Mouse (Mus musculus): ENCODE measurements around the gene Osbpl9.

Osbpl9 gene

DNA sequence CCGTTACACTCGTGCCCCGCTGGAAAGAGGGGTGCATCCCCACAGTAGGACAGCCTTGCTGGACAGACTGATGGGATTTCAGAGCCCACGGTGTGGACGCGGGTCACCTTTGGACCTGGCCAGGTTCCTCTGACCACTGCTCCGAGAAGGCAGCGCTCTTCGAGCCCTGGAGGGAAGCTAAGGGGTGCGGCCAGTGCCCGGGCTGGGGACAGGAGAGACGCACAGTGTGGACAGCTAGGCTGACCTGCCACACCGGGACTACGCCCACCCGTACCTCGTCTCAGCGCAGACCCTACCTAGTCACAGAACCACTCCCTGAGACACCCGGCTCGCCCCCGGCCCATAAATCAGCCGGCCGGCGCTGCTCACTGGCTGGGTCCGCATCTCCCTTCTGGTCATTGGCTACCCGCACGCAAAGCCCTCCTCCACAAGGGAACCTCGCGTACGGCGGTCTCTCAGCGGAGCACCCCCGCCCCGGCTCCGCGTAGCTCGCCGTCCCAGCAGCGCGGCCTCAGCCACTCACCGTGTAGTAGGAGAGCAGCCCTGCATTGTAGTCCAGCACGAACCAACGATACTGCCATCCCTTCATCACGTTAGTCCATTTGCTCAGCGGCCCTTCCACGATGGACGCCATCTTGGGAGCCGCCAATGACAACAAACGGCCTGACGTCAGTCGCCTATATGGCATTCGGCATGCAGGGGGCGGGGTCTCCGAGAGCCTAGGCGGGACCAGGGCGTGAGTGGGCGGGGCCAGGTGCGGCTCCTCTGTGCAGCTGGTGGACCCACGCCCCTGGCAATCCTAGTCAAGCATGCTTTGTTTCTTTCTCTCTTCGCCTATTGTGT, at the start of gene Osbpl9:
Osbpl9 (minus strand) TSS at position 691 of the 843 bp plus-strand sequence.
- DNase-seq = peak; percentile 99 to 100

GRCm38 (mm10) chr4:109251605-109252004, 49.5 kb upstream of the Osbpl9 start:
- DNase-seq = peak in 1 of 2 experiments; percentile 41

GRCm38 (mm10) chr4:109245016-109245620, 43.0 kb upstream of the Osbpl9 start:
- DNase-seq = no peak

DNA sequence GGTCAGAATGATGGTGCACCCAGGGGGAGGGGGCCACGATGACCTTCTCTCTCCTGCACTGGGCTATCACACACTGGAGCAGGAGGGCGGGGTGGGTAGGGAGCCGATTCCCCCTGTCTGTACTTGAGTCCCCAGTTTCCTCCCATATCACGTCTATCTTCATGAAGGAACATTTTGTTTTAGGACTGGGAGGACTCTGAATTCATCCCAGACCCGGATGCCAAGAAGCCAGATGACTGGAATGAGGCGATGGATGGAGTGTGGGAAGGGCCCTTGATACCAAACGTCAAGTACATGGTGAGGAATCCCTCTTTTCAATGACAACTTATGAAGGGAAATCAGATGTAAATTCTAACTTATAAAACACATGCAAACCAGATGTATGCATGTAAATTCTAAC, 42.4 kb upstream of the Osbpl9 start:
- no peak for DNase-seq

DNA sequence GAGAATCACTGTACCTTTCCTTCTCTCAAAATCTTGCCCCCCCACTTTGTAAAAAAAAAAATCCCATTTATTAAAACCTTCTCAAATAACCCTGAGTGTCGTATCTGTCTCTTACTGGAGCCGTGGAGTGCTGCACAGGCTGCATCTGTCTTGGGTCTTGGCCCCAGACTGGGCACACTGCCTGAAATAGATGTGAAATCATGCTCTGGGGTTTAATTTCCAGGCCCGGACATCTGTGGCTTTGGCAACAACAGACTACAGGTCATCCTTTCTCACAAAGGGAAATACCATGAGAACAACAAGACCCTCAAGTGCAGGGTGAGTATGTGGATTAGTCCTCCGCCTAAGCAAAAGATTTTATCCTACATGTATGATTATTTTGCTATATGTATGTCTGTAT, 39.9 kb upstream of the Osbpl9 start:
- peak; percentile 41 to 52 for DNase-seq

- no peak for DNase-seq
Observed at GRCm38 (mm10) chr4:109241221-109241620, 39.1 kb upstream of the Osbpl9 start.

DNA sequence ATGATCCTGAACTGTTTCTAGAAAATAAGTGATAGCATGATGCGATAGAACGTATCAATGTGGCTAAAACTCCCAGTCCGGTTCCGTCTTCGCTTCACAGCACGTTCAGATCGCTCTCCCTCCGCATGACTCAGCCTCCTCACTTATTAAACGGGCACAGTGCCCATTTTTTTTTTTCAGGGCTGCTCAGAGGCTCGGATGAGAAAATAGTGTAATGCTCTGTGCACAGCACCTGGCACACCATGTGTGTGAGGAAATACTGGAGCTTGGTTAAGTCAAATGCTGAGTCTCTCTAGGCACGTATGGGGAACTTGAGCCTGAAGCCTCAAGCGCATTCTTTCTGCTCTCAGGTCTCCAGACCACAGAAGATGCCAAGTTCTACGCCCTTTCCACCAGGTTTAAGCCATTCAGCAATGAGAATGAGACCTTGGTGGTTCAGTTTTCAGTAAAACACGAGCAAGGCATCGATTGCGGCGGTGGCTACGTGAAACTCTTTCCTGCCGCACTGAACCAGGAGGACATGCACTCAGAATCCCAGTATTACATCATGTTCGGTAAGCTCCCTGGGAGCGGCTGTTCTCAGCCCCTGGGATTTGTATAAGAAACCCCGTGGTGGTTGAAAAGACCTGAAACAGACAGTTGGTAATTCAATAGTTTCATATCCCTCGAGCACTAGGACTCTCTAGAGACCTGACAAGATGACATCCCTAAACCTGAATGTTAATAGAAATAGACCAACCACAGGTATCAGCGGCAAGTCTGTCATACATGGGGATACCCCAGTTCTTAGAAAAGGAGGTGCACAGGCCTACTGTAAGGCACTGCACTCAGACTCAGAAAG, 36.6 kb upstream of the Osbpl9 start:
- peak; percentile 38 to 57 for DNase-seq

DNA sequence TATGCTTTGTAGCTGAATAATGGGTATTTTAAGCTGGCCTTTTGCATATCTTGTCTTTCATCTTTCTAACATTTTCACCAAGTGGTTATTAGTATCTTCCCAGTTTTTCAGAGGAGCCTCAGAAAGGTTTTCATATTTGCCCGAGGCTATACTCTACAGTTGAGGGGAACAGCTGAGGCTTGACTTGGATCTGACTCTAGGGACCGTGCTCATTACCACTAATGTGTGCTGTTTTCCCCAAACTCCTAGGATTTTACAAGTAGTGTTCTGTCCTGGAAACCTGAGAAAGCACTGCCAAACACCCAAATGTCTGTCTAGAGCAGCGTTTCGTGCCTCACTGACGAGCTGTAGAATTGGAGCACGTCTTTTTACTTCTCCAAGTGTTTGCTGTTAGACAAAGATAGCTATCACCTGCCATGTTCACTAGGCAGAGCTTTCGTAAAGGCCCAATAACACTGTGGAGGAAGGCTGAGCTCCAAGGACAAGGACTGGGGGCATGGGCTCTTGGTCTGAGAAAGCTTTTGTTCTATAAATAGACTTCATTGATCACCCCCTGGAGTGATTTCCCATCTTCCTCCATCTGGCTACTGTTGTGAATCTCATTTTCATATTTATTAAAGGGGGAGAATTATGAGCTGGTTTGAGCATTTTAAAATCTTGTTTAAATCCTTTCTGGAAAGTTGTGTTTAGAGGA, 34.3 kb upstream of the Osbpl9 start:
- DNase-seq = no peak

DNA sequence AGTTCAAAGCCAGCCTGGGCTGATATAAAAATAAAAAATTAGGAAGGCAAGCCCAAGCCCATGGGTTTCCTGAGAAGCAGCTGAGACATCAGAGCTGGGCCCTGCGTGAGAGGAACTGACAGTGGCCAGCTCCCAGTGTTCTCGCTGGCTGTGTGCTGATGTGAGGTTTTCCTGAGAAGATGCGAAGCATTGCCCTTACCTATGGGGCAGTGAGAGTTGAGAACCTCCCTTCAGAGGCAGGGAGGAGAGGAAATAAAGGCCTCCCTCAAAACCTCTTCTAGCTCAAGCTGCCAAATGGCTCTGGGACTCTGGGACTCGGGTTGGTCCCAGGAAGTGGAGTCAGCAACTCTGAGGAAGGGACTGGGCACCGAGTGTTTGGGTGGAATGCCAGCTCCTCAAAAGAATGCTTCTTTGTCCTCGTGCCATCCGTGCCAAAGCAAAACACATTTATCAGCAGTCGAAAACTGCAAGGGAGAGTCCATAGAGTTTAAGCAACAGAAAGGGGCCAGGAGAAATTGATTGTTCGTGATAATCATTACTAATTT, 32.8 kb upstream of the Osbpl9 start:
- no peak for DNase-seq

GRCm38 (mm10) chr4:109234185-109234584, 32.1 kb upstream of the Osbpl9 start, which contains the start of gene Calr4:
TSS of gene Calr4 (plus strand) at chr4:109234485.
- DNase-seq = no peak

GRCm38 (mm10) chr4:109229766-109230279, 27.8 kb upstream of the Osbpl9 start:
- no peak for DNase-seq

- DNase-seq = no peak
Observed at GRCm38 (mm10) chr4:109226071-109226470, 24.0 kb upstream of the Osbpl9 start.

DNA sequence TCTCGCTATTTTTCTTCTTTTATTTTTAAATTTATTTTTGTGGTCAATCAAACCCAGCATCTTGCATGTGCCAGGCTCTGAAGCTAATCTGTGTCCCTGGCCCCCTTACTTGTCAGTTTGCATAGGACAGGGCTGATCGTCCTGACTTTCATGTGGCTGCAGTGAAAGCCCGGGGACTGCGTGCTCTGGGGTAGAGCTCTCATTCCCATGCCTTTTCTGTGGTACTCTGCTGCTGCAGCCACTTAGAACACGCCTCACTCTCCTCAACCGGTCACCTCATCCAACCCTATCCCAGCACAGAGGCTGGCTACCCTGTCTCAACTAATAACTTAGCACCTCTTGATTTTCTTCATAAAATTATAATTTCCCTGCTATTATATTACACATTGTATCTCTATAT, 23.5 kb upstream of the Osbpl9 start:
- peak in 1 of 2 experiments; percentile 25 for DNase-seq

GRCm38 (mm10) chr4:109224762-109225552, 22.9 kb upstream of the Osbpl9 start:
- peak; percentile 87 to 90 for DNase-seq

DNA sequence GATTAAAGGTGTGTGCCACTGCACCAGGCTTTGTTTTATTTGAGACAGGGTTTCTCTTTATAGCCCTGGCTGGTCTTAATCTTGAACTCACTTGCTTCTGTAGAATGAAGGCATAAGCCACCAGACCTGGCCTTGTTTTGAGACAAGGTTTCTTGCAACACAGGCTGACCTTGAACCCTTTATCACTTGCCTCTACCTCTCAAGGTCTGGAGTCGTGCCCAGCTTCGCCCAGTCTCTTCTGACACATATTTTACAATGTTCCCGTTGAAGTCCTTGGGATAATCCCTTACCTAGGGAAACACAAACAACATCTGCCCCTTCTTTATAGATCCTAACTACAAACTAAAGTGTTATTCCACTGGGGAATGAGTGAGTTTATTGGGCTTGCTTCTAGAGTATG, 19.9 kb upstream of the Osbpl9 start:
- DNase-seq = no peak

DNA sequence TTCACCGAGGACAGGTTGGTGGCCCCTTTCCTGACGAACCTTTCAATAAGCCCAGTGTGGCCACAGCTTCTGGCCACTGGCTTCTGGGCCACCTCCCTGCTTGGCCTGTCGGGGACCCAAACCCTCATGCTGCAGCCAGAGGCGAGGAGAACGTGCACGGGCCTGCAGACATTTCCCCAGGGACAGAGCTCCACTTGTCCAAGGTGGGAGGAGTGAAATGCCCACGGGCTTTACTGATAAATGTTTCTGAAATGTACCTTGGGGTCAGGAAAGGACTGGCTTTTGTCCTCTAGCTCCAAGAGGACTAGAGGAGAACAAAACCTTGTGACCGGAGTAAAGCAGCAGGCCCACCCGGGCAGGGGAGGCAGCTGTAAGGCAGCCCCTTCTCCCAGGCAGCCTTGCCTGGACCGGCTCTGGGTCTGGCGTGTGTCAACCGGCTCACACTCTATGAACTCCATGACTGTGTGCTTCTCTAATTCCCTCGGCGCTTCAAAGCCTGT, 18.4 kb upstream of the Osbpl9 start:
- DNase-seq = no peak

DNA sequence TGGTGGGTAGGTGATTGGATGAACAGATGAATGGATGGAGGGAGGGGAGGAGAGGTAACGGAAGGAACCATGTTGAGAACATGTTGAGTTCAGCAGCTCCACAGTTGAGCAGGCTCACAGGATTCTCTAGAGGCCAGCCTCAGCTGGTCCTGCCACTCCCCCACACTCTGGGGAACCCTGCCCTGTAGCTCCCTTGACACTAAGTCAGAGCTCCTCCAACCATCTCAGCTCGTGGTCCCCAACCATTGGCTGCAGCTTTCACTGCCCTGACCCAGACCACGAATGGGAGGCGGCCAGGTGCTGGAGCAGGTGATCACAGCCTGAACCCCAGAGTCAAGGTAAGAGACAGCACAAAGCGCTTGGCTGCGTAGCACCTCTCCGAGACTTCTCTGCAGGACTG, 15.9 kb upstream of the Osbpl9 start:
- no peak for DNase-seq

DNA sequence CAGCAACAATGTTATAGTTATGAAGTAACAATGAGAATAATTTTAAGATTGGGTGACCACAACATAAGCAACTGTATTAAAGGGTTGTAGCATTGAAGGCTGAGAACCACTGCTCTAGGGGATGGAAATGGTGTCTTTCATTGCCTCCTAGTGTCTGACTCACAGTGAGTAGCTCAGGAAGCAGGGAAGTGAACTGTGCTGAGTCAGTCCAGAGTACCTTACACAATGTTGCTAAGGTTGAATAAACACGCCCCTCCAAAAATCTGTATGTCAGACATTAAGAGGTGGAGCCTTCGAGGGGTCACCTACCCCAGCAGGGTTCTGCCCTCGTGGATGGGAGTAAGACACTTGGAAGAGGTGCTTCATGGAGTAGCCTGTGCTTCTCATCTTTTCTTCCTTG, 11.9 kb upstream of the Osbpl9 start:
- DNase-seq = no peak

DNA sequence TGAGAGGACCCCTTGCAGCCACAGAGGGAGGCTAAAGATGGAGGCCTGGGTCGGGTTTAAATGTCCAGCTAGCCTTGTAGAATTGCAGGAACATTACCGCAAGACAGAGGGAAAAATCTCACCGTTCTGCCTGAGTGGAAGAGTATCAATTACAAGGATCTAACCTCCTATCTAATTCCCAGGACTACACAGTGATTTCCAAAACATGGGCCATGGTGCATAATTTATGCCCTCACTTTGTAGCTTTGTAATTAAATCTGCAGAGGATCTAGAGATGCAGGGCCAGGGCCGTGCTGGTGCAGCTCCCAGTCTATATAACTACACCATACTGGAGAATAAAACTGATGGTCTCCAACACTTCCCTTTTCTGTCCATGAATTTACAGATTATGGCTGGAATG, 8.8 kb upstream of the Osbpl9 start:
- DNase-seq = no peak

DNA sequence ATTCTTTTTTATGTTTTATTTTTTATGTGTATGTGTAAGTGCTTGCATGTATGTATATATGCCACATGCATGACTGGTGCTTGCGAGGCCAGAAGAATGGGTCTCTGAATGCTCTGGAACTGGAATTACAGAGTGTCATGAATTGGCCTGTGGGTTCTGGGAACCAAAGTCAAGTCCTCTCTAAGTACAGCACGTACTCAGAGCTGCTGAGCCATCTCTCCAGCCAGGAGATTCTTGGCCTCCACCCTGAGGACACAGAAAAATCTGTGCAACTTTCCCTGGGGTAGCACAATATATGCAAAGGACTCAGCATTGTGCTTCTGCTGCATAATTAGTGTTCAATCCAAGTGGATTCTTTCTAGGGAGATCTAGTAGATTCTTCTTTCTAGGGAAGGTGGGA, 8.2 kb upstream of the Osbpl9 start:
- DNase-seq = no peak

DNA sequence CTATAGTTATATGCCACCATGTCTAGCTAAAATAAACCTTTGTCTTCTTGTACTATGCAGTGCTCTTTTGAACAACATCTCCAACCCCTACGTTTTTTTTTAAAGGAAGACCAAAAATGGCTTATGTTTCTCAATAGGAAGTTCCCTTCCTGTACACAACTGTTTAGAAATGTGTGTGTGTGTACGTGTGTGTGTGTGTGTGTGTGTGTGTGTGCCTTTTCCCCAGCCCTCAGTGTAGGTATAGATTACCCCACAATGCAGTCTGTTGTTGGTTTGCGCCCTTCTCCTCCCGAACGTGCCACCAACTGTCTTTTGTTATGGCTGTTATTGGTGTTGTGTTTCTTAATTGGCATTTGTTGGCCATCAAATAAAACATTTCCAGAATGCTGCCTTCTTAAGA, 5.5 kb upstream of the Osbpl9 start:
- no peak for DNase-seq
